Mouse (Mus musculus) lung, embryonic 14.5 days (tissue): ENCODE results near the gene Fbxl7. TPM values are rescaled to one million over a fixed set of nuclear protein-coding genes. Genes with fewer than 3 reads are reported as not detected.

Experiments
- ATAC-seq: fragments of 200-750 bp; cut with Nextera tagmentation; 2 replicates; pipeline ENCODE4 v1.8.0; 2017; ENCODE audit warnings: mild to moderate bottlenecking, moderate TSS enrichment, moderate library complexity; ENCODE audit not compliant: insufficient read depth
- DNase-seq: peaks from one replicate; pipeline ENCODE4 v3.0.0-alpha.2; 2015
- H3K27ac ChIP-seq: fragments of 300-500 bp; sonication (generic); 2 replicates; pipeline ENCODE4 v1.5.1; 2014; ENCODE audit warnings: low read depth, mild to moderate bottlenecking, moderate library complexity
- H3K27me3 ChIP-seq: fragments of 300-500 bp; sonication (generic); 2 replicates; pipeline ENCODE4 v1.6.1; 2014; ENCODE audit warnings: low read length, control low read depth; ENCODE audit not compliant: insufficient read depth
- H3K36me3 ChIP-seq: fragments of 300-500 bp; sonication (generic); 2 replicates; pipeline ENCODE4 v1.6.1; 2014; ENCODE audit warnings: control low read depth; ENCODE audit not compliant: insufficient read depth
- H3K4me1 ChIP-seq: fragments of 300-500 bp; sonication (generic); 2 replicates; pipeline ENCODE4 v1.6.1; 2014; ENCODE audit warnings: antibody characterized with exemption, control low read depth; ENCODE audit not compliant: insufficient read depth
- H3K4me2 ChIP-seq: fragments of 300-500 bp; sonication (generic); 2 replicates; pipeline ENCODE4 v1.6.1; 2014; ENCODE audit warnings: mild to moderate bottlenecking
- H3K4me3 ChIP-seq: fragments of 300-500 bp; sonication (generic); 2 replicates; pipeline ENCODE4 v1.5.1; 2014; ENCODE audit warnings: low read depth, low read length
- H3K9ac ChIP-seq: fragments of 300-500 bp; sonication (generic); 2 replicates; pipeline ENCODE4 v1.6.1; 2014
- H3K9me3 ChIP-seq: fragments of 300-500 bp; sonication (generic); 2 replicates; pipeline ENCODE4 v1.6.1; 2016; ENCODE audit warnings: low read depth, low read length, control low read depth
- CTCF ChIP-seq: IDR thresholded peaks from 2 replicates; pipeline ENCODE4 v1.5.1; 2016; ENCODE audit warnings: antibody characterized with exemption, low read depth
- WGBS: fragments of 180-500 bp; shearing (Covaris S2); extraction: QIAGEN DNeasy Blood & Tissue Kit; methylation state at CpG from one replicate; pipeline ENCODE4 v1.1.7; 2014; 5-methylcytosine and 5-hydroxymethylcytosine counted together
- polyA plus RNA-seq: library from polyadenylated mRNA; unstranded; fragments of >200 nt; fragmentation: Nextera tagmentation; extraction: Ambion mirVana; gene quantifications from 2 replicates; pipeline ENCODE4 v1.2.1, GENCODE M21; 2014

Fbxl7 gene
- polyA plus RNA-seq, result 21.5 and 23.5 TPM in 2 replicates

- Histone ChIP-seq H3K4me2 (peak within 1 kb of the TSS; percentile 79), H3K4me1 (peaks cover 14% of the 10 kb centered on the region; the same call in 1 of the 2 replicates), H3K27ac (peak within 1 kb of the TSS; percentile 96), H3K9ac (peak within 1 kb of the TSS; percentile 85), H3K36me3 (no peaks in the 10 kb centered on the region), H3K9me3 (no peaks in the 10 kb centered on the region), H3K4me3 (peak within 1 kb of the TSS; percentile 79), H3K27me3 (no peaks in the 10 kb centered on the region)
- ATAC-seq (peak; percentile 93), DNase-seq (peak; percentile 95)
- peak; percentile 46 for TF ChIP-seq CTCF
- WGBS, result 0% methylated on average over 51 of the region's 58 CpGs
Measured at GRCm38 (mm10) chr15:26895251-26895711, at the start of gene Fbxl7. Fbxl7 (minus strand) TSS chr15:26895580.

- Histone ChIP-seq H3K9ac (no peak overlapping the region), H3K4me1 (no peaks in the 10 kb centered on the region), H3K4me2 (no peak overlapping the region), H3K27ac (no peak overlapping the region), H3K4me3 (no peak overlapping the region), H3K9me3 (no peaks in the 10 kb centered on the region), H3K36me3 (no peaks in the 10 kb centered on the region), H3K27me3 (no peaks in the 10 kb centered on the region)
- DNase-seq (no peak), ATAC-seq (no peak)
- no peak for TF ChIP-seq CTCF
- 66% methylated on average over 2 of the region's 2 CpGs for WGBS
Measured at GRCm38 (mm10) chr15:26922026-26922425, 26.6 kb upstream of the Fbxl7 start.

- no peak overlapping the region for H3K27ac ChIP-seq
- H3K4me2 ChIP-seq, result no peak overlapping the region
- no peak overlapping the region for H3K9ac ChIP-seq
- TF ChIP-seq CTCF, result no peak
- H3K27me3 ChIP-seq, result no peaks in the 10 kb centered on the region
- no peaks in the 10 kb centered on the region for H3K4me1 ChIP-seq
- DNase-seq (peak; percentile 79), ATAC-seq (peak; percentile 87)
- no peaks in the 10 kb centered on the region for H3K9me3 ChIP-seq
- no peaks in the 10 kb centered on the region for H3K36me3 ChIP-seq
- no peak overlapping the region for H3K4me3 ChIP-seq
Measured at GRCm38 (mm10) chr15:26913427-26913826, 18.0 kb upstream of the Fbxl7 start.

- peak; percentile 80 for DNase-seq
- no peaks in the 10 kb centered on the region for H3K9me3 ChIP-seq
- 0% methylated on average over 14 of the region's 14 CpGs for WGBS
- peak overlapping the region; percentile 85 for H3K9ac ChIP-seq
- H3K27me3 ChIP-seq, result no peaks in the 10 kb centered on the region
- no peak for TF ChIP-seq CTCF
- peak overlapping the region; percentile 79 for H3K4me2 ChIP-seq
- H3K36me3 ChIP-seq, result no peaks in the 10 kb centered on the region
- H3K4me3 ChIP-seq, result peak overlapping the region; percentile 79
- peak overlapping the region; percentile 96 for H3K27ac ChIP-seq
- ATAC-seq, result peak; percentile 43
- H3K4me1 ChIP-seq, result peaks cover 14% of the 10 kb centered on the region; the same call in 1 of the 2 replicates
Measured at GRCm38 (mm10) chr15:26895761-26896160, 381 bp upstream of the Fbxl7 start.

GRCm38 (mm10) chr15:26894801-26895229, 565 bp downstream of the Fbxl7 start:
- Histone ChIP-seq H3K4me3 (peak overlapping the region; percentile 79), H3K4me2 (peak overlapping the region; percentile 79), H3K27me3 (no peaks in the 10 kb centered on the region), H3K27ac (peak overlapping the region; percentile 96), H3K4me1 (peaks cover 14% of the 10 kb centered on the region; the same call in 1 of the 2 replicates), H3K9me3 (no peaks in the 10 kb centered on the region), H3K9ac (peak overlapping the region; percentile 85), H3K36me3 (no peaks in the 10 kb centered on the region)
- DNase-seq (peak; percentile 61), ATAC-seq (peak; percentile 81)
- 0% methylated on average over 27 of the region's 28 CpGs for WGBS
- TF ChIP-seq CTCF, result 0 out of 2 replicates have a peak, but pooled peaks have one; percentile 2

GRCm38 (mm10) chr15:26894031-26894655, 1.2 kb downstream of the Fbxl7 start:
- TF ChIP-seq CTCF, result no peak
- peak overlapping the region; percentile 85 for H3K9ac ChIP-seq
- ATAC-seq (peak; percentile 28; the same call in 1 of the 2 replicates), DNase-seq (peak; percentile 87)
- H3K4me3 ChIP-seq, result peak overlapping the region; percentile 79
- H3K9me3 ChIP-seq, result no peaks in the 10 kb centered on the region
- peak overlapping the region; percentile 79 for H3K4me2 ChIP-seq
- peak overlapping the region; percentile 96 for H3K27ac ChIP-seq
- under 1% methylated on average over 12 of the region's 12 CpGs for WGBS
- H3K36me3 ChIP-seq, result no peaks in the 10 kb centered on the region
- no peaks in the 10 kb centered on the region for H3K27me3 ChIP-seq
- peaks cover 14% of the 10 kb centered on the region; the same call in 1 of the 2 replicates for H3K4me1 ChIP-seq

- WGBS, result 18% methylated on average over 4 of the region's 4 CpGs
- no peaks in the 10 kb centered on the region for H3K36me3 ChIP-seq
- DNase-seq, result peak; percentile 53
- H3K9ac ChIP-seq, result no peak overlapping the region
- peak overlapping the region; percentile 79 for H3K4me2 ChIP-seq
- TF ChIP-seq CTCF, result no peak
- H3K27me3 ChIP-seq, result no peaks in the 10 kb centered on the region
- H3K9me3 ChIP-seq, result no peaks in the 10 kb centered on the region
- H3K27ac ChIP-seq, result peak overlapping the region; percentile 60; the same call in 1 of the 2 replicates
- ATAC-seq, result no peak
- peaks cover 14% of the 10 kb centered on the region; the same call in 1 of the 2 replicates for H3K4me1 ChIP-seq
- peak overlapping the region; percentile 79 for H3K4me3 ChIP-seq
Measured at GRCm38 (mm10) chr15:26893136-26893535, 2.2 kb downstream of the Fbxl7 start.
